Comparison of ENCODE assay signal across 10 mouse cellular contexts in genomic region chr6:126513154-126513553, GRCm38 (mm10). TPM values are rescaled to one million over a fixed set of nuclear protein-coding genes. Genes with fewer than 3 reads are reported as not detected.
DNase-seq lines count a peak whose midpoint lies in the region; ATAC-seq and TF ChIP-seq lines count a peak whose summit lies in the region.
"Had no signal": no experiment of that assay in that cellular context is flagged by ENCODE, and none has a peak within 500 bp of the region (broad histone marks: within the 10 kb centered on the region; RNA-seq: fewer than 3 reads in every experiment).

No protein-coding gene starts in this region.

- H3K9me3 ChIP-seq in hindbrain, postnatal 0 days (ENCODE audit: low read length), result no peaks in the 10 kb centered on the region
- H3K9me3 ChIP-seq in hindbrain, embryonic 14.5 days (ENCODE audit: control insufficient read depth, low read length), result no peaks in the 10 kb centered on the region
- H3K9me3 ChIP-seq: limb, embryonic 15.5 days had no signal

- ATAC-seq in cerebellum, adult (ENCODE audit: insufficient number of reproducible peaks, low FRiP score, low TSS enrichment), result no peak
- no peak for ATAC-seq in hindbrain, postnatal 0 days
- ATAC-seq in hindbrain, embryonic 14.5 days (ENCODE audit: low FRiP score), result no peak

- H3K9ac ChIP-seq in hindbrain, postnatal 0 days (replicated peaks; ENCODE audit: low read length), result no peak overlapping the region
- no peak overlapping the region for H3K9ac ChIP-seq in hindbrain, embryonic 14.5 days
- H3K9ac ChIP-seq: limb, embryonic 15.5 days had no signal

- DNase-seq in cerebellum, adult 18-20 months, result peak; percentile 41 to 42
- DNase-seq in hindbrain, postnatal 0 days (ENCODE audit: low spot score), result no peak
- DNase-seq in hindbrain, embryonic 14.5 days (ENCODE audit: low spot score), result no peak
- peak; percentile 20 for DNase-seq in urinary bladder, postnatal 14 days (ENCODE audit: low spot score)
- no peak for DNase-seq in urinary bladder, postnatal 4 days (ENCODE audit: low spot score in 2 of 2)
- DNase-seq in spleen, adult 12 weeks (ENCODE audit: low spot score), result no peak
- DNase-seq in ovary, postnatal 36 days (ENCODE audit: low spot score), result no peak

- H3K4me1 ChIP-seq in hindbrain, postnatal 0 days (ENCODE audit: insufficient read depth, low read length), result no peaks in the 10 kb centered on the region
- peaks cover 19% of the 10 kb centered on the region for H3K4me1 ChIP-seq in hindbrain, embryonic 14.5 days (replicated peaks; ENCODE audit: control insufficient read depth, insufficient read depth, low read length)
- H3K4me1 ChIP-seq: limb, embryonic 15.5 days had no signal

- H3K36me3 ChIP-seq in hindbrain, postnatal 0 days (ENCODE audit: insufficient read depth, low read length), result no peaks in the 10 kb centered on the region
- no peaks in the 10 kb centered on the region for H3K36me3 ChIP-seq in hindbrain, embryonic 14.5 days (replicated peaks; ENCODE audit: control insufficient read depth, insufficient read depth)
- H3K36me3 ChIP-seq: limb, embryonic 15.5 days had no signal

- no peak overlapping the region for H3K27ac ChIP-seq in hindbrain, postnatal 0 days
- H3K27ac ChIP-seq in hindbrain, embryonic 14.5 days, result no peak overlapping the region
- H3K27ac ChIP-seq: limb, embryonic 15.5 days had no signal

- 0 out of 2 replicates have a peak, but pooled peaks have one; percentile 40 for TF ChIP-seq CTCF in hindbrain, postnatal 0 days (IDR thresholded peaks at IDR 0.05; ENCODE audit: low read depth)

- H3K27me3 ChIP-seq in hindbrain, postnatal 0 days (ENCODE audit: insufficient read depth, low read length), result no peaks in the 10 kb centered on the region
- H3K27me3 ChIP-seq in hindbrain, embryonic 14.5 days (ENCODE audit: control insufficient read depth, insufficient read depth, low read length), result no peaks in the 10 kb centered on the region
- H3K27me3 ChIP-seq: limb, embryonic 15.5 days had no signal

- 84% methylated on average over 3 of the region's 3 CpGs for WGBS in hindbrain, postnatal 0 days
- 77% methylated on average over 3 of the region's 3 CpGs for WGBS in hindbrain, embryonic 14.5 days

- H3K4me3 ChIP-seq in hindbrain, postnatal 0 days (ENCODE audit: low read length), result no peak overlapping the region
- H3K4me3 ChIP-seq in hindbrain, embryonic 14.5 days (replicated peaks; ENCODE audit: low read length), result no peak overlapping the region
- H3K4me3 ChIP-seq: limb, embryonic 15.5 days had no signal

- H3K4me2 ChIP-seq in hindbrain, postnatal 0 days (ENCODE audit: low read depth, low read length), result no peak overlapping the region
- no peak overlapping the region for H3K4me2 ChIP-seq in hindbrain, embryonic 14.5 days (replicated peaks)
- H3K4me2 ChIP-seq: limb, embryonic 15.5 days; midbrain, embryonic 11.5 days had no signal

RNA-seq across cellular contexts. Expression of gene Kcna5, which starts 22.1 kb away (rescaled TPM):
- total RNA-seq in hindbrain, postnatal 0 days (2014; rRNA removed), result 4.8 and 7.3 TPM in 2 replicates
- 3.4 and 3.6 TPM in 2 replicates for polyA plus RNA-seq in hindbrain, postnatal 0 days (2015; fragmentation: Nextera tagmentation; extraction: Ambion mirVana)
- polyA plus RNA-seq in hindbrain, embryonic 14.5 days (2014; fragmentation: Nextera tagmentation; extraction: Ambion mirVana), result 2.9 and 3.3 TPM in 2 replicates

Comparison
In these comparisons a context has a peak if more than half of its experiments do, and no peak if none do; other contexts are left out.
1. DNase-seq: peak in cerebellum, adult 18-20 months (2 of 2) and urinary bladder, postnatal 14 days (single experiment); none in hindbrain, postnatal 0 days (single experiment), hindbrain, embryonic 14.5 days (single experiment), urinary bladder, postnatal 4 days (0 of 2), spleen, adult 12 weeks (single experiment) and ovary, postnatal 36 days (single experiment).